Mouse (Mus musculus): ENCODE results near the gene Olfr299.

Gene Olfr299

GRCm38 (mm10) chr7:86459621-86460020 is at the start of gene Olfr299:
Olfr299 (plus strand) TSS chr7:86459921.
- DNase-seq = no peak

- no peak for DNase-seq
These were observed 32.7 kb downstream of the Olfr299 start, which contains the start of gene Olfr298 for GRCm38 (mm10) chr7:86492384-86492783. Olfr298 (minus strand) TSS chr7:86492484.

All from kidney, adult 18-20 months (tissue).